Mouse (Mus musculus): ENCODE data around the gene Zfp59. TPM values are rescaled to one million over a fixed set of nuclear protein-coding genes. Genes with fewer than 3 reads are reported as not detected.

The Zfp59 gene
- 4.5 and 7.1 TPM in 2 replicates for polyA plus RNA-seq (2012; rRNA removed)

DNA sequence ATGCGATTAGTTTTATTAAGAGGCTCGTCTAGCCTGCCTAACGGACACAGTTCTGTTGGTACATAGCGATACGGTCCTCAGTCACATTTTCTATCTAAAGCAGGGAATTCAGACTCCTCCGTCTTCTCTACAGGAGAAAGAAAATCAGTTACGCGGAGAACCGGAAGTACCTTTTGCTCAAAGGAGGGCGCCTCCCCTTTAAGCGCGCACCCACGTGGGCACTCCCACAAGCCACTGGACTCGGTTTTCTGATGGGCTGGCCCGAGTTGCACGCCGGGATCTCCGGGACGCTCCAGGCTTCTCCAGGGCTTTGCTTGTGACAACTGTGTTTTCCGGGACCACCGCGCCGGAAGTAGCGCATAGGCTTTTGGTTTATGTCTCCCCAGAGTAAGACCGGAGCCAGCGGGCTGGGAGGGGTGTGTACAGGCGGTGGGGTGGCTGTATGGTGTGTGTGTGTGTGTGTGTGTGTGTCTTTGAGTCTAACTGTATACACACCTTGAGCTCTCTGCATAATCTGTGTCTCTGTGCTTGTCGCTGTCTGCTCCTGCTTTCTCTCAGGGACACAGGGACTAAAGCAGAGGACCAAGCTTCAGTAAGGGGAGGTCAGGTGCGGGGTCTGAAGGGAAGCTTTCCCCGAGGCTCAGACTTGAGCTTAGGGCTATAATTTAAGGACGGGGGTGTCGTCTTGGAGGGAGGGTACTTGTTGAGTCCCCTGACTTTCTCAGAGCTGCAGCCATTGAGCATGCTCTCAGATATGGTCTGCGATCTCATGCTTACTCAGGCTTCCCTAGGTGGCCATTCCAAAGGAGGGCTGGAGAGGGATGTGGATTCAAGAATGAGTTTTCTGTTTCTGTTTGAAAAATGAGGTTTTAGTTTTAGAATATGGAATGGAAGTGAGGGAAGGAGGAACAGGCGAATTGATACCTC lies at the start of gene Zfp59:
Gene Zfp59 (plus strand): TSS at position 285 of the 927 bp plus-strand sequence.

GRCm38 (mm10) chr7:27806896-27807295 lies 31.5 kb upstream of the Zfp59 start, which contains the start of gene Zfp626:
TSS of gene Zfp626 (plus strand) at chr7:27807196.

DNA sequence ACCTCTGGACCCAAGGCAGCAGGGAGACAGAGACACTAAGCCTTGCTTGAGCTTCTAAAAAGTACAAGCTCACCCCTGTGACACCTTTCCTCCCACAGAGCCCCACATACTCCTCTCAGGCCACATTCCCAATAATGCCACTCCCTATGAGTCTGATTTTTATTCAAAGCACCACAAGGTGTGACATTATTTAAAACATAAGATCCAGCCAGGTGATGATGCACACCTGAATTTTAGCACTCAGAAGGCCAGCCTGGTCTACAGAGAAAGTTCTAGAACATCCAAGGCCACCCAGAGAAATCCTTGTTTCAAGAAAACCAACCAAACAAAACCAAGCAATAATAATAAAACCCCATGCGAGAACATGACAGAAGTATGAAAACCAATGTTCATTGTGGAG lies 18.8 kb downstream of the Zfp59 start, which contains the start of gene Zfp607a:
Gene Zfp607a (plus strand): TSS at position 301 of the 400 bp plus-strand sequence.

Other genes with a start within 250 kb of the Zfp59 start
- gene Akt2, start 247.1 kb upstream of the Zfp59 start, polyA plus RNA-seq (2012; rRNA removed), result 48.6 and 64.2 TPM in 2 replicates
- gene Ttc9b, start 184.7 kb upstream of the Zfp59 start, polyA plus RNA-seq (2012; rRNA removed), result 5.3 and 5.7 TPM in 2 replicates
- gene Map3k10, start 164.0 kb upstream of the Zfp59 start, polyA plus RNA-seq (2012; rRNA removed), result 32.1 and 44.5 TPM in 2 replicates
- gene Zfp607b, start 149.3 kb upstream of the Zfp59 start, polyA plus RNA-seq (2012; rRNA removed), result 4.6 and 5.2 TPM in 2 replicates
- gene Zfp60, start 107.2 kb upstream of the Zfp59 start, polyA plus RNA-seq (2012; rRNA removed), result 23.0 and 30.9 TPM in 2 replicates
- 4.7 and 5.4 TPM in 2 replicates for gene Zfp626, start 31.4 kb upstream of the Zfp59 start, polyA plus RNA-seq (2012; rRNA removed)
- gene Zfp607a, start 18.9 kb downstream of the Zfp59 start, polyA plus RNA-seq (2012; rRNA removed), result 2.1 and 2.5 TPM in 2 replicates
- 8.6 and 8.8 TPM in 2 replicates for gene Zfp974, start 90.9 kb downstream of the Zfp59 start, polyA plus RNA-seq (2012; rRNA removed)
- 6.6 and 9.1 TPM in 2 replicates for gene Zfp780b, start 140.6 kb downstream of the Zfp59 start, polyA plus RNA-seq (2012; rRNA removed)
- gene Zfp850, start 175.5 kb downstream of the Zfp59 start, polyA plus RNA-seq (2012; rRNA removed), result 3.0 and 5.2 TPM in 2 replicates
- gene Psmc4, start 211.5 kb downstream of the Zfp59 start, polyA plus RNA-seq (2012; rRNA removed), result 270 and 316 TPM in 2 replicates
- 0.12 and 0.27 TPM in 2 replicates for gene Fcgbp, start 232.6 kb downstream of the Zfp59 start, polyA plus RNA-seq (2012; rRNA removed)